7 mouse cellular contexts compared by ENCODE assay signal in genomic region chr8:106871931-106872371, GRCm38 (mm10). TPM values are rescaled to one million over a fixed set of nuclear protein-coding genes. Genes with fewer than 3 reads are reported as not detected.
DNase-seq lines count a peak whose midpoint lies in the region; ATAC-seq and TF ChIP-seq lines count a peak whose summit lies in the region.

No protein-coding gene starts in this region.

- H3K27me3 ChIP-seq in intestine, embryonic 16.5 days (replicated peaks; ENCODE audit: control insufficient read depth, insufficient read depth, low read length) = peaks cover 15% of the 10 kb centered on the region
- peaks cover 54% of the 10 kb centered on the region for H3K27me3 ChIP-seq in liver, embryonic 16.5 days (ENCODE audit: control insufficient read depth, insufficient read depth, low read depth, low read length)
- H3K27me3 ChIP-seq in neural tube, embryonic 11.5 days (ENCODE audit: control insufficient read depth, insufficient read depth, low read length) = peaks cover 37% of the 10 kb centered on the region

- H3K9me3 ChIP-seq in intestine, embryonic 16.5 days (ENCODE audit: control insufficient read depth, low read length) = no peaks in the 10 kb centered on the region
- H3K9me3 ChIP-seq in liver, embryonic 16.5 days (replicated peaks; ENCODE audit: control insufficient read depth, low read length) = no peaks in the 10 kb centered on the region
- no peaks in the 10 kb centered on the region for H3K9me3 ChIP-seq in neural tube, embryonic 11.5 days (ENCODE audit: control insufficient read depth, low read length)

- no peaks in the 10 kb centered on the region for H3K36me3 ChIP-seq in intestine, embryonic 16.5 days (ENCODE audit: control insufficient read depth, insufficient read depth, low read length)
- no peaks in the 10 kb centered on the region for H3K36me3 ChIP-seq in liver, embryonic 16.5 days (ENCODE audit: control insufficient read depth, insufficient read depth)
- no peaks in the 10 kb centered on the region for H3K36me3 ChIP-seq in neural tube, embryonic 11.5 days (ENCODE audit: control insufficient read depth, insufficient read depth, low read length)

- H3K9ac ChIP-seq in intestine, embryonic 16.5 days (ENCODE audit: low read depth, low read length) = peak overlapping the region; percentile 59
- no peak overlapping the region for H3K9ac ChIP-seq in liver, embryonic 16.5 days (ENCODE audit: low read depth, low read length)
- H3K9ac ChIP-seq in neural tube, embryonic 11.5 days (ENCODE audit: low read length) = peak overlapping the region; percentile 45

- H3K4me3 ChIP-seq in intestine, embryonic 16.5 days (ENCODE audit: low read length) = peak overlapping the region; percentile 63
- H3K4me3 ChIP-seq in liver, embryonic 16.5 days (ENCODE audit: low read depth, low read length) = no peak overlapping the region
- peak overlapping the region; percentile 43 for H3K4me3 ChIP-seq in neural tube, embryonic 11.5 days (ENCODE audit: low read depth, low read length)

- TF ChIP-seq CTCF in brain, embryonic 14.5 days (IDR thresholded peaks at IDR 0.05; ENCODE audit: borderline replicate concordance, extremely low read depth, insufficient read depth, insufficient read length) = 0 out of 2 replicates have a peak, but pooled peaks have one; percentile 22

- WGBS in intestine, embryonic 16.5 days = under 1% methylated on average over 22 of the region's 22 CpGs
- 2% methylated on average over 22 of the region's 22 CpGs for WGBS in liver, embryonic 16.5 days (ENCODE audit: insufficient replicate concordance)
- WGBS in neural tube, embryonic 11.5 days = under 1% methylated on average over 22 of the region's 22 CpGs

- peak overlapping the region; percentile 96 for H3K4me2 ChIP-seq in intestine, embryonic 16.5 days (ENCODE audit: low read depth, low read length)
- H3K4me2 ChIP-seq in liver, embryonic 16.5 days (ENCODE audit: low read depth, low read length) = peak overlapping the region; percentile 37; the same call in 1 of the 2 replicates
- H3K4me2 ChIP-seq in neural tube, embryonic 11.5 days (ENCODE audit: low read depth) = peak overlapping the region; percentile 85

- H3K4me1 ChIP-seq in intestine, embryonic 16.5 days (ENCODE audit: control insufficient read depth, insufficient read depth, low read length) = peaks cover 32% of the 10 kb centered on the region
- H3K4me1 ChIP-seq in liver, embryonic 16.5 days (ENCODE audit: control insufficient read depth, low read depth, low read length) = peaks cover 3% of the 10 kb centered on the region
- H3K4me1 ChIP-seq in neural tube, embryonic 11.5 days (ENCODE audit: control insufficient read depth, insufficient read depth, low read length) = peaks cover 11% of the 10 kb centered on the region

- DNase-seq in brain, embryonic 14.5 days (ENCODE audit: low read depth) = peak; percentile 66
- DNase-seq in embryo, embryonic 11 days = peak; percentile 74
- peak; percentile 77 to 80 for DNase-seq in heart, adult 18-20 months
- DNase-seq in neural tube, embryonic 11.5 days (ENCODE audit: low spot score) = peak; percentile 69
- peak; percentile 46 for DNase-seq in urinary bladder, postnatal 25 days (ENCODE audit: low spot score)

- H3K27ac ChIP-seq in intestine, embryonic 16.5 days (ENCODE audit: low read length) = no peak overlapping the region
- no peak overlapping the region for H3K27ac ChIP-seq in liver, embryonic 16.5 days (ENCODE audit: low read length)
- no peak overlapping the region for H3K27ac ChIP-seq in neural tube, embryonic 11.5 days (ENCODE audit: low read depth, low read length)

- no peak for TF ChIP-seq POLR2A in brain, embryonic 14.5 days (IDR thresholded peaks at IDR 0.05; ENCODE audit: borderline replicate concordance, extremely low read depth, insufficient read depth, insufficient read length, poor library complexity, severe bottlenecking)

- peak; percentile 64 for ATAC-seq in intestine, embryonic 16.5 days
- peak; percentile 35; the same call in 1 of the 2 replicates for ATAC-seq in liver, embryonic 16.5 days (ENCODE audit: low read depth)
- peak; percentile 70; the same call in 1 of the 2 replicates for ATAC-seq in neural tube, embryonic 11.5 days (ENCODE audit: insufficient read depth, low FRiP score, low TSS enrichment)

RNA-seq across cellular contexts. Expression of gene Has3, which starts 1.9 kb away (rescaled TPM):
- 8.0 and 9.0 TPM in 2 replicates for polyA plus RNA-seq in brain, embryonic 14.5 days (2012; rRNA removed)
- total RNA-seq in heart, adult 18-20 months (2021) = under 1 TPM; 0.42 to 0.51 TPM
- polyA plus RNA-seq in intestine, embryonic 16.5 days (2015; fragmentation: Nextera tagmentation; extraction: Ambion mirVana) = 0.09 and 0.28 TPM in 2 replicates
- 0.02 and 0.04 TPM in 2 replicates for polyA plus RNA-seq in liver, embryonic 16.5 days (2015; fragmentation: Nextera tagmentation; extraction: Ambion mirVana)
- polyA plus RNA-seq in neural tube, embryonic 11.5 days (2014; fragmentation: Nextera tagmentation; extraction: Ambion mirVana) = 0.09 and 0.28 TPM in 2 replicates

RNA-seq across cellular contexts. Expression of gene Utp4, which starts 21.5 kb away (rescaled TPM):
- 32.4 and 40.2 TPM in 2 replicates for polyA plus RNA-seq in brain, embryonic 14.5 days (2012; rRNA removed)
- 10 to 100 TPM; 21.4 to 22.7 TPM for total RNA-seq in heart, adult 18-20 months (2021)
- polyA plus RNA-seq in intestine, embryonic 16.5 days (2015; fragmentation: Nextera tagmentation; extraction: Ambion mirVana) = 56.6 and 66.6 TPM in 2 replicates
- polyA plus RNA-seq in liver, embryonic 16.5 days (2015; fragmentation: Nextera tagmentation; extraction: Ambion mirVana) = 26.1 and 27.7 TPM in 2 replicates
- 71.7 and 80.0 TPM in 2 replicates for polyA plus RNA-seq in neural tube, embryonic 11.5 days (2014; fragmentation: Nextera tagmentation; extraction: Ambion mirVana)

Comparison
In these comparisons a context has a peak if more than half of its experiments do, and no peak if none do; other contexts are left out.
1. H3K4me2 ChIP-seq: peak in every context shown above with its lines; median percentile 96 in intestine, embryonic 16.5 days; 85 in neural tube, embryonic 11.5 days; 37 in liver, embryonic 16.5 days.